Mouse (Mus musculus) cerebellum, adult 2 months (tissue): ENCODE results near the gene Romo1.

Experiments
- CTCF ChIP-seq: fragments of 200-500 bp; IDR thresholded peaks from 2 replicates; pipeline ENCODE4 v1.5.1; 2011; ENCODE audit warnings: low read depth, mild to moderate bottlenecking, control low read depth, low read length, moderate library complexity, borderline replicate concordance; ENCODE audit not compliant: insufficient read depth
- POLR2A ChIP-seq: fragments of 200-500 bp; IDR thresholded peaks from 2 replicates; pipeline ENCODE4 v1.6.1; 2011; ENCODE audit warnings: low read length, control low read depth, borderline replicate concordance; ENCODE audit not compliant: insufficient read depth

DNA sequence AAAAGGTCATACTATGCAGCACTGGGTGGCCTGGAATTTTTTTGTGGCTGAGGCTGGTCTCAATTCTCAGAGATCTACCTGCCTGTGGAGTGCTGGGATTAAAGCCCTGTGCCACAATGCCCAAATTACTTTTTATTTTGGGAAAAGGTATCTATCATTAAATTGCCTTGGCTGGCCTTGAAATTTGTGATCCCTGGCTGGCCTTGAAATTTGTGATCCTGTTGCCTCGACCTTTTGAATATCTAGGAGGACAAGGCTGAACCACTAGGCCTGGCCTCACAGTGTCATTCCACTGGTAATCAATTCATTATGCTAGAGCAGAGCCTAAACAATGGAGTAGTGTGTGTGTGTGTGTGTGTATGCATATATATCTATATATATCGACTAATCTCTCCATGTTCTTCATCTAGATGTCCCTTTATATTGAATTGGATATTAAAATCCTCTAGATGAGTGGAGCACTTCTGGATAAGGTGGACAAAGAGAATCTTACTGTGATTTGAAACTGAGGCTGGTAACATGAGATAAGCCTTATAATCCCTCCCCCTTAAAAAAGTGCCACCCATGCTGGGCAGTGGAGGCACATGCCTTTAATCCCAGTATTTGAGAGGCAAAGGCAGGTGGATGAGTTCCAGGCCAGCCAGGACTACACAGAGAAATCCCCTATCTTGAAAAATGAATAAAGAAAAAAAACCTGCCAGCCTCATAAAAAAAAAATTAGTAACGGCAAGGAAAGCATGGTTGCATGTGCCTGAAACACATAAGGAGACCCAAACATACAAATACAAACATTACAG lies 49.4 kb downstream of the Romo1 start:
- TF ChIP-seq CTCF (no peak), POLR2A (no peak)
